In the genomic region with DNA sequence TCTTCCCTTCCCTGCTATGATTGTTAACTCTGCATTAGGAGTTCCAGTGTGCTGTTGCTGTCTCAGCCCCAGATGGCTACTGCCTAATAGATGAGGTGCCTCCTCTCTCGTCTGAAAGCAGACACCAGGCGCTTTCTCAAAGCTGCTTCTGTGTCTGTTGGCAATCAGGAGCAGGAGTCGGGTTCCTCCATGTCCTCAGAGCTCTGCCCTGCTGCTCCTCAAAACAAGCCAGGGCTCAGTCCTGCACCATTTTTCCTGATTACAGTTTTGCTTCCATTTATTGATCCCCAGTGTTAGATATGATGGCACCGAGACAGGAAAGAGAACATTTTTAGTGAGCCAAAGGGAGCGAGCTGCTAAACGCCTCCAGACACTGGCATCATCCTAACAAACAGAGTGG, we compare ENCODE assay signal across 21 mouse cellular contexts. TPM values are rescaled to one million over a fixed set of nuclear protein-coding genes. Genes with fewer than 3 reads are reported as not detected.
DNase-seq lines count a peak whose midpoint lies in the region; ATAC-seq and TF ChIP-seq lines count a peak whose summit lies in the region.
"Had no signal": no experiment of that assay in that cellular context is flagged by ENCODE, and none has a peak within 500 bp of the region (broad histone marks: within the 10 kb centered on the region; RNA-seq: fewer than 3 reads in every experiment).

No protein-coding gene starts in this region.

- TF ChIP-seq POLR2A in cortical plate, adult 2 months (IDR thresholded peaks at IDR 0.05; ENCODE audit: extremely low read depth, insufficient read depth, low read length) = no peak
- TF ChIP-seq POLR2A in olfactory bulb, adult 2 months (IDR thresholded peaks at IDR 0.05; ENCODE audit: insufficient read depth, low read depth, low read length) = no peak

- H3K9me3 ChIP-seq in forebrain, embryonic 14.5 days (replicated peaks; ENCODE audit: control insufficient read depth, low read length) = no peaks in the 10 kb centered on the region
- H3K9me3 ChIP-seq in forebrain, embryonic 11.5 days (ENCODE audit: control insufficient read depth, low read length) = peaks cover 4% of the 10 kb centered on the region; the same call in 1 of the 2 replicates
- H3K9me3 ChIP-seq: forebrain, embryonic 15.5 days; heart, embryonic 15.5 days had no signal

- no peak for TF ChIP-seq CTCF in cortical plate, adult 2 months (IDR thresholded peaks at IDR 0.05; ENCODE audit: extremely low read depth, insufficient read depth, low read length)
- no peak for TF ChIP-seq CTCF in olfactory bulb, adult 2 months (IDR thresholded peaks at IDR 0.05; ENCODE audit: insufficient read depth, low read depth, low read length)

- WGBS in forebrain, embryonic 14.5 days = 86% methylated on average over 6 of the region's 6 CpGs
- WGBS in forebrain, embryonic 11.5 days = 93% methylated on average over 6 of the region's 6 CpGs
- WGBS in olfactory bulb, adult 2 months = 29% methylated on average over 6 of the region's 6 CpGs

- no peaks in the 10 kb centered on the region for H3K4me1 ChIP-seq in forebrain, embryonic 14.5 days (ENCODE audit: control insufficient read depth, insufficient read depth, low read length)
- no peaks in the 10 kb centered on the region for H3K4me1 ChIP-seq in forebrain, embryonic 11.5 days (replicated peaks; ENCODE audit: control insufficient read depth, insufficient read depth, low read length)
- peaks cover 13% of the 10 kb centered on the region for H3K4me1 ChIP-seq in cortical plate, adult 2 months (ENCODE audit: control insufficient read depth, insufficient read depth, low read length)
- peaks cover 37% of the 10 kb centered on the region for H3K4me1 ChIP-seq in olfactory bulb, adult 2 months (ENCODE audit: control insufficient read depth, insufficient read depth, low read length)
- H3K4me1 ChIP-seq: forebrain, embryonic 15.5 days had no signal

- no peak overlapping the region for H3K9ac ChIP-seq in forebrain, embryonic 14.5 days (ENCODE audit: low read length)
- no peak overlapping the region for H3K9ac ChIP-seq in forebrain, embryonic 11.5 days (ENCODE audit: low read length)
- H3K9ac ChIP-seq: forebrain, embryonic 15.5 days; heart, embryonic 15.5 days had no signal

- no peak overlapping the region for H3K4me2 ChIP-seq in forebrain, embryonic 14.5 days (ENCODE audit: low read length)
- H3K4me2 ChIP-seq in forebrain, embryonic 11.5 days (ENCODE audit: low read depth, low read length, severe bottlenecking) = no peak overlapping the region
- H3K4me2 ChIP-seq: forebrain, embryonic 15.5 days; heart, embryonic 15.5 days had no signal

- H3K27me3 ChIP-seq in forebrain, embryonic 14.5 days (replicated peaks; ENCODE audit: control insufficient read depth, insufficient read depth, low read length) = no peaks in the 10 kb centered on the region
- H3K27me3 ChIP-seq in forebrain, embryonic 11.5 days (ENCODE audit: control insufficient read depth, insufficient read depth, low read length) = no peaks in the 10 kb centered on the region
- H3K27me3 ChIP-seq: forebrain, embryonic 15.5 days; heart, embryonic 15.5 days had no signal

- ATAC-seq in forebrain, embryonic 14.5 days = no peak
- ATAC-seq in forebrain, embryonic 11.5 days (replicated peaks; ENCODE audit: low FRiP score) = no peak
- ATAC-seq: forebrain, embryonic 15.5 days; hindbrain, embryonic 16.5 days; midbrain, embryonic 16.5 days had no signal

- H3K4me3 ChIP-seq in forebrain, embryonic 14.5 days (ENCODE audit: low read depth, low read length) = no peak overlapping the region
- no peak overlapping the region for H3K4me3 ChIP-seq in forebrain, embryonic 11.5 days (ENCODE audit: low read depth, low read length)
- no peak overlapping the region for H3K4me3 ChIP-seq in cortical plate, adult 2 months (ENCODE audit: insufficient read depth, low read length)
- H3K4me3 ChIP-seq in olfactory bulb, adult 2 months (ENCODE audit: insufficient read depth, low read depth, low read length) = no peak overlapping the region
- H3K4me3 ChIP-seq: forebrain, embryonic 15.5 days; heart, embryonic 15.5 days had no signal

- peaks cover 63% of the 10 kb centered on the region for H3K36me3 ChIP-seq in forebrain, embryonic 14.5 days (ENCODE audit: control insufficient read depth, insufficient read depth, low read length)
- peaks cover 25% of the 10 kb centered on the region for H3K36me3 ChIP-seq in forebrain, embryonic 11.5 days (ENCODE audit: control insufficient read depth, insufficient read depth, low read length)

- H3K27ac ChIP-seq in forebrain, embryonic 14.5 days (ENCODE audit: low read depth, low read length) = 0 out of 2 replicates have a peak overlapping the region, but pooled peaks have one; percentile 2
- H3K27ac ChIP-seq in forebrain, embryonic 11.5 days (ENCODE audit: low read depth, low read length) = no peak overlapping the region
- H3K27ac ChIP-seq in cortical plate, adult 2 months (ENCODE audit: insufficient read depth, low read length) = peak overlapping the region; percentile 56; the same call in 1 of the 2 replicates
- 0 out of 2 replicates have a peak overlapping the region, but pooled peaks have one; percentile 21 for H3K27ac ChIP-seq in olfactory bulb, adult 2 months (ENCODE audit: insufficient read depth, low read depth, low read length)
- H3K27ac ChIP-seq: forebrain, embryonic 15.5 days; heart, embryonic 15.5 days had no signal

- no peak for DNase-seq in forebrain, embryonic 14.5 days (ENCODE audit: low spot score)
- DNase-seq in forebrain, embryonic 11.5 days (ENCODE audit: low spot score) = no peak
- peak; percentile 35 to 64 for DNase-seq in layer of hippocampus, adult 18-20 months (ENCODE audit: low spot score in 2 of 2)
- DNase-seq in layer of hippocampus, postnatal 25 days (ENCODE audit: extremely low spot score in 1 of 2, low spot score in 1 of 2) = no peak
- DNase-seq in lung, postnatal 10 days = no peak
- no peak for DNase-seq in lung, postnatal 36 days
- DNase-seq: cerebellum, adult 8-10 months; gastrocnemius, postnatal 36 days; heart, postnatal 4 days; kidney, adult 11 months; liver; lung, adult 2 months; lung, postnatal 4 days; retina, postnatal 1 day; thymus, postnatal 14 days had no signal

RNA-seq across cellular contexts. Expression of a gene that starts 9.9 kb away (rescaled TPM):
- polyA plus RNA-seq in forebrain, embryonic 14.5 days (2014; fragmentation: Nextera tagmentation; extraction: Ambion mirVana) = 111 and 122 TPM in 2 replicates
- 214 and 239 TPM in 2 replicates for polyA plus RNA-seq in forebrain, embryonic 11.5 days (2014; fragmentation: Nextera tagmentation; extraction: Ambion mirVana)
- total RNA-seq in layer of hippocampus, adult 18-20 months (2021) = 100 to 1,000 TPM; 220 to 231 TPM
- 100 to 1,000 TPM; 216 to 223 TPM for total RNA-seq in layer of hippocampus, postnatal 25 days (2021)
- 149 and 157 TPM in 2 replicates for polyA plus RNA-seq in cortical plate, adult 2 months (2012; rRNA removed)
- 380 TPM in 1 of 2 replicates, not detected in the other for polyA plus RNA-seq in olfactory bulb, adult 2 months (2012; ENCODE audit: insufficient read depth, insufficient read length, low replicate concordance, missing spikeins)

Comparison
In these comparisons a context has a peak if more than half of its experiments do, and no peak if none do; other contexts are left out.
1. DNase-seq: peak in layer of hippocampus, adult 18-20 months (2 of 2); none in forebrain, embryonic 14.5 days (single experiment), forebrain, embryonic 11.5 days (single experiment), layer of hippocampus, postnatal 25 days (0 of 2), lung, postnatal 10 days (single experiment) and lung, postnatal 36 days (single experiment).